ENCODE assay signal across 8 mouse cellular contexts in the genomic region with DNA sequence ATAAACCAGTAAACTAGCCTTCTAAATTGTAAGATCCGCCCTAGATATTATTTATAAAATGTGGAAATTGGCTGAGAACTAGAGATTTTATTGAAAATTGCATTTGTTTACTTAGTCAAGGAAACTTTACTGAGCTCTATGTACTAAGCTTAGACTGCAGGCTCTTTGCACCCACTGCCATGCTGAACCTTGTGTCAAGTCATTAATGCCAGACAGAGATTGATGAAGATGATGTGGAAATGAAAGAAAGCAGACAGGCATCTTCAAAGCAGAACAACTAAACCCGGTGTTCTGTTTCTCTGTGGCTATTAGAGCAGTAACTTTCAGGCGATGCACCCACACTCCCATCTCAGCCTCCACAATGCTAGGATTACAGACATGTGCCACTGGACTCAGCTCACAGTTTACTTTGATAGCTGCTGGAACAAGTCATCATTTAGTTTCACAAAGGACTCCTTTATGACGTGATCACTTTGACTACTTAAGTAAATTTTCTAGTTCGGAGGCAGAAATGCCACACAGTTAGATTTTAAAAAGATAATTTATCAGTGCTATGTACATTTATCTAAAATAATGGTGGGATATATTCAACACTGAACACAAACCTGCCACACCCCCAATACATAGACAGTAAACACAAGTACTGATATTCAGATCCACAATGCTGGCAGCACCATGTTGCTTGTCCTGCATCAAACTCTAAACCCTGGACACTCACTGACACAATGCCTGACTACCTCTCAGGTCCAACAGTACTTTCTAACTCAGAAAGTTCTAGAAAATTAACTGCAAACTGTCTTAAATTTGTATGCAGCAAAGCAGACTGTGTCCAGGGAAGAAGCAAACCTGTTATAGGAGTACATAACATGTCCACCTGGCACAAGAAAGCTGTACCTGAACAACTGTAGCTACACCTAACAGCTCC.
DNase-seq lines count a peak whose midpoint lies in the region; ATAC-seq and TF ChIP-seq lines count a peak whose summit lies in the region.

No protein-coding gene starts in this region.

- 81% methylated on average over 5 of the region's 5 CpGs for WGBS in forebrain, embryonic 11.5 days
- 72% methylated on average over 5 of the region's 5 CpGs for WGBS in liver, embryonic 11.5 days

- peaks cover 35% of the 10 kb centered on the region for H3K79me3 ChIP-seq in C2C12 (ENCODE audit: low read depth)

- no peak for DNase-seq in forebrain, embryonic 11.5 days (ENCODE audit: low spot score)
- DNase-seq in liver, embryonic 11.5 days (ENCODE audit: low spot score): no peak
- no peak for DNase-seq in spleen, postnatal 36 days (ENCODE audit: low spot score in 2 of 2)
- DNase-seq in layer of hippocampus, adult 9-11 months: no peak
- DNase-seq in frontal cortex, postnatal 25 days (ENCODE audit: low spot score in 2 of 2): no peak

- no peak overlapping the region for H3ac ChIP-seq in C2C12 (ENCODE audit: control insufficient read depth, insufficient read length, low read depth)

- peak overlapping the region; percentile 28; the same call in 1 of the 2 replicates for H3K9ac ChIP-seq in forebrain, embryonic 11.5 days (ENCODE audit: low read length)
- H3K9ac ChIP-seq in liver, embryonic 11.5 days (ENCODE audit: low read depth, low read length): peak overlapping the region; percentile 10; the same call in 1 of the 2 replicates

- H3K27me3 ChIP-seq in erythroblast, embryonic 14.5 days (ENCODE audit: control insufficient read depth): no peaks in the 10 kb centered on the region
- no peaks in the 10 kb centered on the region for H3K27me3 ChIP-seq in C2C12 (ENCODE audit: control insufficient read depth, insufficient read depth, insufficient read length)
- no peaks in the 10 kb centered on the region for H3K27me3 ChIP-seq in forebrain, embryonic 11.5 days (ENCODE audit: control insufficient read depth, insufficient read depth, low read length)
- H3K27me3 ChIP-seq in liver, embryonic 11.5 days (replicated peaks; ENCODE audit: control insufficient read depth, insufficient read depth, low read length): no peaks in the 10 kb centered on the region

- ATAC-seq in erythroblast, adult 5-6 weeks (replicated peaks; ENCODE audit: low FRiP score, poor library complexity, severe bottlenecking): no peak
- no peak for ATAC-seq in forebrain, embryonic 11.5 days (replicated peaks; ENCODE audit: low FRiP score)
- 0 out of 2 replicates have a peak, but pooled peaks have one; percentile 27 for ATAC-seq in liver, embryonic 11.5 days (replicated peaks; ENCODE audit: low FRiP score)

- H3K9me3 ChIP-seq in erythroblast, embryonic 14.5 days (ENCODE audit: control insufficient read depth, low read length): no peaks in the 10 kb centered on the region
- H3K9me3 ChIP-seq in forebrain, embryonic 11.5 days (ENCODE audit: control insufficient read depth, low read length): no peaks in the 10 kb centered on the region
- no peaks in the 10 kb centered on the region for H3K9me3 ChIP-seq in liver, embryonic 11.5 days (ENCODE audit: control insufficient read depth, low read length)

- no peak overlapping the region for H3K27ac ChIP-seq in forebrain, embryonic 11.5 days (ENCODE audit: low read depth, low read length)
- H3K27ac ChIP-seq in liver, embryonic 11.5 days (ENCODE audit: low read depth, low read length): no peak overlapping the region

- H3K4me3 ChIP-seq in erythroblast, embryonic 14.5 days (replicated peaks): peak overlapping the region; percentile 79
- H3K4me3 ChIP-seq in C2C12 (ENCODE audit: insufficient read depth, poor library complexity, severe bottlenecking): peak overlapping the region; percentile 29
- H3K4me3 ChIP-seq in forebrain, embryonic 11.5 days (ENCODE audit: low read depth, low read length): peak overlapping the region; percentile 50
- H3K4me3 ChIP-seq in liver, embryonic 11.5 days (ENCODE audit: low read depth, low read length): peak overlapping the region; percentile 57

- H3K4me2 ChIP-seq in forebrain, embryonic 11.5 days (ENCODE audit: low read depth, low read length, severe bottlenecking): peak overlapping the region; percentile 66
- H3K4me2 ChIP-seq in liver, embryonic 11.5 days: peak overlapping the region; percentile 59

- H3K79me2 ChIP-seq in C2C12 (ENCODE audit: control insufficient read depth, insufficient read depth): peaks cover 77% of the 10 kb centered on the region

- H3K4me1 ChIP-seq in erythroblast, embryonic 14.5 days (ENCODE audit: control insufficient read depth): peaks cover 22% of the 10 kb centered on the region
- peaks cover 4% of the 10 kb centered on the region; the same call in 1 of the 2 replicates for H3K4me1 ChIP-seq in forebrain, embryonic 11.5 days (replicated peaks; ENCODE audit: control insufficient read depth, insufficient read depth, low read length)
- peaks cover 7% of the 10 kb centered on the region for H3K4me1 ChIP-seq in liver, embryonic 11.5 days (replicated peaks; ENCODE audit: control insufficient read depth, insufficient read depth, low read length)

- no peak for TF ChIP-seq CTCF in C2C12 (IDR thresholded peaks at IDR 0.05; ENCODE audit: control insufficient read depth, insufficient read depth, insufficient read length)

- H3K36me3 ChIP-seq in erythroblast, embryonic 14.5 days (ENCODE audit: control insufficient read depth): no peaks in the 10 kb centered on the region; the same call in 1 of the 2 replicates
- peaks cover 17% of the 10 kb centered on the region for H3K36me3 ChIP-seq in C2C12 (ENCODE audit: control insufficient read depth, insufficient read depth)
- H3K36me3 ChIP-seq in forebrain, embryonic 11.5 days (ENCODE audit: control insufficient read depth, insufficient read depth, low read length): no peaks in the 10 kb centered on the region; the same call in 1 of the 2 replicates
- no peaks in the 10 kb centered on the region; the same call in 1 of the 2 replicates for H3K36me3 ChIP-seq in liver, embryonic 11.5 days (ENCODE audit: control insufficient read depth, insufficient read depth, low read length)

TF ChIP-seq in C2C12, 6 proteins besides CTCF, POLR2A, EP300 and RAD21:
- TF ChIP-seq USF1 (IDR thresholded peaks at IDR 0.05; ENCODE audit: low read depth): no peak
- TF ChIP-seq MYOG (IDR thresholded peaks at IDR 0.05; ENCODE audit: control insufficient read depth, extremely low read depth, insufficient read length): no peak

Comparison
In these comparisons a context has a peak if more than half of its experiments do, and no peak if none do; other contexts are left out.
1. H3K4me3 ChIP-seq: peak in every context shown above with its lines; median percentile 79 in erythroblast, embryonic 14.5 days; 57 in liver, embryonic 11.5 days; 50 in forebrain, embryonic 11.5 days; 29 in C2C12.